Mouse (Mus musculus): Measurements from ENCODE around the gene Fnip1. TPM values are rescaled to one million over a fixed set of nuclear protein-coding genes. Genes with fewer than 3 reads are reported as not detected.
"Not testable (repeated sequence)": the region's sequence is repeated elsewhere in the genome, so short reads cannot be mapped to it uniquely, and the experiment has no call there.

Gene Fnip1
- polyA plus RNA-seq (2012; rRNA removed): 15.8 and 16.5 TPM in 2 replicates

GRCm38 (mm10) chr11:54437823-54438337, at the start of gene Fnip1:
Gene Fnip1, plus strand, starts transcription at chr11:54438199.
- Histone ChIP-seq H3K27ac (ENCODE audit: insufficient read depth, low read length) (peak within 1 kb of the TSS; percentile 97), H3K4me1 (ENCODE audit: control insufficient read depth, insufficient read depth, low read length) (peaks cover 5% of the 10 kb centered on the region; the same call in 1 of the 2 replicates)
- TF ChIP-seq POLR2A (IDR thresholded peaks at IDR 0.05; ENCODE audit: extremely low read depth, insufficient read depth, low read length) (peak; percentile 68; the same call in 1 of the 2 replicates), CTCF (IDR thresholded peaks at IDR 0.05; ENCODE audit: extremely low read depth, insufficient read depth, low read length) (no peak)

GRCm38 (mm10) chr11:54390386-54390785, 47.6 kb upstream of the Fnip1 start:
- Histone ChIP-seq H3K27ac (ENCODE audit: insufficient read depth, low read length) (no peak overlapping the region), H3K4me1 (ENCODE audit: control insufficient read depth, insufficient read depth, low read length) (no peaks in the 10 kb centered on the region), H3K4me3 (ENCODE audit: insufficient read depth, low read length) (no peak overlapping the region)
- no peak for TF ChIP-seq POLR2A (IDR thresholded peaks at IDR 0.05; ENCODE audit: extremely low read depth, insufficient read depth, low read length)
- no peak for TF ChIP-seq CTCF (IDR thresholded peaks at IDR 0.05; ENCODE audit: extremely low read depth, insufficient read depth, low read length)

More at GRCm38 (mm10) chr11:54437823-54438337, at the start of gene Fnip1:
- H3K4me3 ChIP-seq (ENCODE audit: insufficient read depth, low read length): peak within 1 kb of the TSS; percentile 93

GRCm38 (mm10) chr11:54391326-54391725, 46.7 kb upstream of the Fnip1 start:
- H3K27ac ChIP-seq (ENCODE audit: insufficient read depth, low read length): no peak overlapping the region
- TF ChIP-seq POLR2A (IDR thresholded peaks at IDR 0.05; ENCODE audit: extremely low read depth, insufficient read depth, low read length) (no peak), CTCF (IDR thresholded peaks at IDR 0.05; ENCODE audit: extremely low read depth, insufficient read depth, low read length) (no peak)
- H3K4me3 ChIP-seq (ENCODE audit: insufficient read depth, low read length): no peak overlapping the region
- no peaks in the 10 kb centered on the region for H3K4me1 ChIP-seq (ENCODE audit: control insufficient read depth, insufficient read depth, low read length)

- no peak overlapping the region for H3K4me3 ChIP-seq (ENCODE audit: insufficient read depth, low read length)
- no peak overlapping the region for H3K27ac ChIP-seq (ENCODE audit: insufficient read depth, low read length)
- TF ChIP-seq POLR2A (IDR thresholded peaks at IDR 0.05; ENCODE audit: extremely low read depth, insufficient read depth, low read length) (no peak), CTCF (IDR thresholded peaks at IDR 0.05; ENCODE audit: extremely low read depth, insufficient read depth, low read length) (no peak)
- H3K4me1 ChIP-seq (ENCODE audit: control insufficient read depth, insufficient read depth, low read length): no peaks in the 10 kb centered on the region
Observed at GRCm38 (mm10) chr11:54396686-54397085, 41.3 kb upstream of the Fnip1 start.

- no peak overlapping the region for H3K4me3 ChIP-seq (ENCODE audit: insufficient read depth, low read length)
- H3K4me1 ChIP-seq (ENCODE audit: control insufficient read depth, insufficient read depth, low read length): no peaks in the 10 kb centered on the region
- H3K27ac ChIP-seq (ENCODE audit: insufficient read depth, low read length): no peak overlapping the region
- no peak for TF ChIP-seq POLR2A (IDR thresholded peaks at IDR 0.05; ENCODE audit: extremely low read depth, insufficient read depth, low read length)
- TF ChIP-seq CTCF (IDR thresholded peaks at IDR 0.05; ENCODE audit: extremely low read depth, insufficient read depth, low read length): no peak
Observed at GRCm38 (mm10) chr11:54398058-54398457, 39.9 kb upstream of the Fnip1 start.

GRCm38 (mm10) chr11:54400803-54401202, 37.2 kb upstream of the Fnip1 start:
- H3K4me1 ChIP-seq (ENCODE audit: control insufficient read depth, insufficient read depth, low read length); H3K27ac ChIP-seq (ENCODE audit: insufficient read depth, low read length); H3K4me3 ChIP-seq (ENCODE audit: insufficient read depth, low read length): not testable (repeated sequence)

- Histone ChIP-seq H3K4me3 (ENCODE audit: insufficient read depth, low read length) (no peak overlapping the region), H3K4me1 (ENCODE audit: control insufficient read depth, insufficient read depth, low read length) (no peaks in the 10 kb centered on the region), H3K27ac (ENCODE audit: insufficient read depth, low read length) (no peak overlapping the region)
- TF ChIP-seq POLR2A (IDR thresholded peaks at IDR 0.05; ENCODE audit: extremely low read depth, insufficient read depth, low read length): no peak
- TF ChIP-seq CTCF (IDR thresholded peaks at IDR 0.05; ENCODE audit: extremely low read depth, insufficient read depth, low read length): no peak
Observed at GRCm38 (mm10) chr11:54404885-54405284, 33.1 kb upstream of the Fnip1 start.

GRCm38 (mm10) chr11:54406930-54407546, 31.0 kb upstream of the Fnip1 start:
- TF ChIP-seq POLR2A (IDR thresholded peaks at IDR 0.05; ENCODE audit: extremely low read depth, insufficient read depth, low read length) (no peak), CTCF (IDR thresholded peaks at IDR 0.05; ENCODE audit: extremely low read depth, insufficient read depth, low read length) (no peak)
- no peaks in the 10 kb centered on the region for H3K4me1 ChIP-seq (ENCODE audit: control insufficient read depth, insufficient read depth, low read length)
- no peak overlapping the region for H3K4me3 ChIP-seq (ENCODE audit: insufficient read depth, low read length)
- no peak overlapping the region for H3K27ac ChIP-seq (ENCODE audit: insufficient read depth, low read length)

GRCm38 (mm10) chr11:54410612-54411011, 27.4 kb upstream of the Fnip1 start:
- TF ChIP-seq POLR2A (IDR thresholded peaks at IDR 0.05; ENCODE audit: extremely low read depth, insufficient read depth, low read length): no peak
- no peak for TF ChIP-seq CTCF (IDR thresholded peaks at IDR 0.05; ENCODE audit: extremely low read depth, insufficient read depth, low read length)

GRCm38 (mm10) chr11:54413017-54413416, 25.0 kb upstream of the Fnip1 start:
- H3K4me3 ChIP-seq (ENCODE audit: insufficient read depth, low read length): no peak overlapping the region
- H3K4me1 ChIP-seq (ENCODE audit: control insufficient read depth, insufficient read depth, low read length): no peaks in the 10 kb centered on the region
- TF ChIP-seq POLR2A (IDR thresholded peaks at IDR 0.05; ENCODE audit: extremely low read depth, insufficient read depth, low read length) (no peak), CTCF (IDR thresholded peaks at IDR 0.05; ENCODE audit: extremely low read depth, insufficient read depth, low read length) (no peak)
- no peak overlapping the region for H3K27ac ChIP-seq (ENCODE audit: insufficient read depth, low read length)

More at GRCm38 (mm10) chr11:54410612-54411011, 27.4 kb upstream of the Fnip1 start:
- no peak overlapping the region for H3K4me3 ChIP-seq (ENCODE audit: insufficient read depth, low read length)
- no peak overlapping the region for H3K27ac ChIP-seq (ENCODE audit: insufficient read depth, low read length)
- no peaks in the 10 kb centered on the region for H3K4me1 ChIP-seq (ENCODE audit: control insufficient read depth, insufficient read depth, low read length)
